In genomic region chr9:79970659-79971118, GRCm38 (mm10) we compare ENCODE assay signal across 11 mouse cellular contexts. TPM values are rescaled to one million over a fixed set of nuclear protein-coding genes. Genes with fewer than 3 reads are reported as not detected.
DNase-seq lines count a peak whose midpoint lies in the region; ATAC-seq and TF ChIP-seq lines count a peak whose summit lies in the region.
"Had no signal": no experiment of that assay in that cellular context is flagged by ENCODE, and none has a peak within 500 bp of the region (broad histone marks: within the 10 kb centered on the region; RNA-seq: fewer than 3 reads in every experiment).

No protein-coding gene starts in this region.

- no peak for TF ChIP-seq CTCF in kidney, adult 2 months (conservative IDR thresholded peaks at IDR 0.05; ENCODE audit: insufficient read depth, insufficient read length, low read depth, low read length)

- DNase-seq in kidney, adult 2 months, result peak; percentile 24
- no peak for DNase-seq in kidney, postnatal 4 days
- peak; percentile 34 for DNase-seq in heart, postnatal 4 days
- no peak for DNase-seq in layer of hippocampus, postnatal 10 days (ENCODE audit: low spot score in 2 of 2)
- DNase-seq in urinary bladder, postnatal 4 days (ENCODE audit: low spot score in 2 of 2), result no peak
- DNase-seq in layer of hippocampus, adult 11-12 months (ENCODE audit: low spot score), result no peak
- DNase-seq: cerebellum, postnatal 36 days had no signal

- no peak for TF ChIP-seq POLR2A in kidney, adult 2 months (IDR thresholded peaks at IDR 0.05; ENCODE audit: low read depth, low read length)

- whole genome bisulfite sequencing in kidney, adult 2 months, result 38% methylated on average over 8 of the region's 8 CpGs

- H3K4me3 ChIP-seq in kidney, adult 2 months (ENCODE audit: insufficient read depth, low read depth, low read length), result no peak overlapping the region
- H3K4me3 ChIP-seq: neural tube, embryonic 13.5 days had no signal

- no peaks in the 10 kb centered on the region for H3K27me3 ChIP-seq in kidney, adult 2 months (replicated peaks; ENCODE audit: control insufficient read depth, insufficient read depth, low read length)
- H3K27me3 ChIP-seq: neural tube, embryonic 13.5 days had no signal

- peak; percentile 67 for ATAC-seq in activated CD4-positive, CD25-positive, alpha-beta regulatory T cell, adult 4 months
- ATAC-seq in megakaryocyte-erythroid progenitor cell, adult 5-6 weeks (replicated peaks; ENCODE audit: low FRiP score, low TSS enrichment, poor library complexity, severe bottlenecking), result peak; percentile 62
- ATAC-seq: hindbrain, postnatal 0 days had no signal

- H3K4me1 ChIP-seq in kidney, adult 2 months (ENCODE audit: control insufficient read depth, insufficient read depth, low read length), result no peaks in the 10 kb centered on the region
- H3K4me1 ChIP-seq: neural tube, embryonic 13.5 days had no signal

- H3K27ac ChIP-seq in kidney, adult 2 months (ENCODE audit: insufficient read depth, low read depth, low read length), result peak overlapping the region; percentile 34
- H3K27ac ChIP-seq: hindbrain, postnatal 0 days; neural tube, embryonic 13.5 days had no signal

- no peaks in the 10 kb centered on the region for H3K36me3 ChIP-seq in kidney, adult 2 months (ENCODE audit: control insufficient read depth, insufficient read depth, low read length)
- H3K36me3 ChIP-seq: neural tube, embryonic 13.5 days had no signal

RNA-seq across cellular contexts. Expression of gene Filip1, which starts 42.0 kb away (rescaled TPM):
- 1.5 and 1.8 TPM in 2 replicates for polyA plus RNA-seq in kidney, adult 2 months (2012; rRNA removed)
- polyA plus RNA-seq in activated CD4-positive, CD25-positive, alpha-beta regulatory T cell, adult 4 months (2017; shearing (Covaris generic)), result 1 to 10 TPM in 1 of 2 experiments, under 1 TPM in 1; 0.40 to 2.0 TPM
- total RNA-seq in heart, postnatal 4 days (2021), result 100 to 1,000 TPM; 101 to 114 TPM
- not detected in 2 replicates for total RNA-seq in megakaryocyte-erythroid progenitor cell, adult 5-6 weeks (2014; fragmentation: Nextera tagmentation)
- not detected in 2 replicates for total RNA-seq in megakaryocyte-erythroid progenitor cell, adult 5-6 weeks (2017)
- 10 to 100 TPM; 17.6 to 18.8 TPM for total RNA-seq in layer of hippocampus, postnatal 10 days (2021)

Comparison
In these comparisons a context has a peak if more than half of its experiments do, and no peak if none do; other contexts are left out.
1. DNase-seq: peak in kidney, adult 2 months (single experiment) and heart, postnatal 4 days (single experiment); none in kidney, postnatal 4 days (0 of 2), layer of hippocampus, postnatal 10 days (0 of 2), urinary bladder, postnatal 4 days (0 of 2) and layer of hippocampus, adult 11-12 months (single experiment).
2. RNA of gene Filip1, which starts 42.0 kb away (total RNA-seq): 101 to 114 TPM in heart, postnatal 4 days and 17.6 to 18.8 TPM in layer of hippocampus, postnatal 10 days; not detected in megakaryocyte-erythroid progenitor cell, adult 5-6 weeks; every median in the first group is over 10 times any median in the second.